Mouse (Mus musculus) sigmoid colon, adult 10 weeks (tissue): Measurements from ENCODE around the gene Trp73. TPM values are rescaled to one million over a fixed set of nuclear protein-coding genes. Genes with fewer than 3 reads are reported as not detected.

Experiments
- polyA plus RNA-seq: library from polyadenylated mRNA; stranded (reverse); fragments of 350-450 nt; fragmentation: Illumina TruSeq; extraction: RNeasy Lipid Tissue Mini Kit (QIAGEN cat#74804); gene quantifications from one replicate; pipeline ENCODE4 v1.2.3, GENCODE M21; 2014; ENCODE audit warnings: low read depth, low replicate concordance

The Trp73 gene
- not detected for polyA plus RNA-seq

DNA sequence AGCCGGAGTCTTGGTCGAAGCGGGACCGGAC, at the start of gene Trp73:
Trp73 (minus strand) TSS at position 27 of the 31 bp plus-strand sequence.

GRCm38 (mm10) chr4:154170506-154171150, 30.6 kb upstream of the Trp73 start, which contains the start of gene Megf6:
TSS of gene Megf6 (plus strand) at chr4:154170730.

DNA sequence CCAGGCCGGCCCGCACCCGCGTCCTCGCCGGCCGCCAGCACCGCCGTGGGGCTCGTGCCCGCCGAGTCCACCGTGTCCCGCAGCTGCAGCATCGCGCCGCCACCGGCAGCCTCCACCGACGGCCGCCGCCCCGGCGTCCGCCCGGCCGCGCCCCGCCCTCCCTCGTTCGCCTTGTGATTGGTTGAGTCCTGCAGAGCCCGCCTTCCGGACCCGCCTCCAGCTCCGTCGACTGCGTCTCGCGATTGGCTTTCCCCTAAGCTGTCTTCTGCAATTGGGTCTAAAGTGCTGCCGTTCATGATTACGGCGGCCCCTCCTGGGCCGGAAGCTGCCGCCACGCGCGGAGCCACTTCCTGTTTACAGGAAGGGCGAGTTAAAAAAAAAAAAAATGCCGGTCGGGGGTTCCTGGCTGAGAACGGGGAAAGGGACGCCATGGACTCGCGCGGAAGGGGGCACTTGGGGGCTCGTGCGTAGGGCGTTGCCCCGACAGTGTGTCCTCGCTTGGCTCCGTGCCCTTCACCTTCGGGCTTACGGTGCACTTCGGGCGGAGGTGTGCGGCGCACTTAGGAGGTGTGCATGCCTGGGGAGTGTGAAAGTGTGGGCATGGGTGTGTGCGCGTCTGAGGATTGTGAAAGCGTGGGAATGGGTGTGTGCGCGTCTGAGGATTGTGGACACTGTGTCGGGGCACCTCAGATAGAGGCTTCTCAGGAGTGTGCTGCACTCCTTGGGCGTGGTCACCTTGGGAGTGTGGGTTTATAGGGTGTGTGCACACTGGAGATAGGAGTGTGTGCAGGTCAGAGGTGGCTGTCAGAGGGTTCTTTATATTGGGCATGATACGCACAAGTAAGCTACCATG, 20.8 kb upstream of the Trp73 start, which contains the start of gene Tprgl:
Tprgl (minus strand) TSS at position 129 of the 853 bp plus-strand sequence.

GRCm38 (mm10) chr4:154142211-154143040, 2.4 kb upstream of the Trp73 start, which contains the start of gene Wrap73:
TSS of gene Wrap73 (plus strand) at chr4:154142372.

GRCm38 (mm10) chr4:154042577-154042976, 97.4 kb downstream of the Trp73 start, which contains the start of gene Ccdc27:
TSS of gene Ccdc27 (minus strand) at chr4:154042677.

GRCm38 (mm10) chr4:154025641-154026440, 114.2 kb downstream of the Trp73 start, which contains the start of gene Smim1:
TSS of gene Smim1 (minus strand) at chr4:154026230.

DNA sequence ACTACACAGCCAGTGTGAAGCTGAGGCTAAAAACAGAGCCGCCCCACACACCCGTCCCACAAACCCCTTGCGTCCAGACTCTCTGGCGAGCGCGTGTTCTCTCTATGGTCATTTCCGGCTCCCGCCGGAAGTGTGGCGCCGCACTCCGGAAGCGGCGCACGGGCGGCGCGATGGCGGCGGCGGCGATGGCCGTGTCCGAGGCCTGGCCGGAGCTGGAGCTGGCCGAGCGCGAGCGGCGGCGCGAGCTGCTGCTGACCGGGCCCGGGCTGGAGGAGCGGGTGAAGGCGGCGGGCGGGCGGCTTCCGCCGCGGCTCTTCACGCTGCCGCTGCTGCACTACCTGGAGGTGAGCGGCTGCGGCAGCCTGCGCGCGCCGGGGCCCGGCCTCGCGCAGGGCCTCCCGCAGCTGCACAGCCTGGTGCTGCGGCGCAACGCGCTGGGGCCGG, 128.3 kb downstream of the Trp73 start, which contains the start of gene Lrrc47:
Lrrc47 (plus strand) TSS at position 86 of the 444 bp plus-strand sequence.

Other genes starting within 250 kb of the Trp73 start
- 10.1 TPM for gene A430005L14Rik, start 183.0 kb downstream of the Trp73 start, polyA plus RNA-seq
- 8.5 TPM for gene Dffb, start 165.1 kb downstream of the Trp73 start, polyA plus RNA-seq
- 12.6 TPM for gene Cep104, start 165.0 kb downstream of the Trp73 start, polyA plus RNA-seq
- 10.1 TPM for gene Lrrc47, start 128.5 kb downstream of the Trp73 start, polyA plus RNA-seq
- 0.09 TPM for gene Smim1, start 114.0 kb downstream of the Trp73 start, polyA plus RNA-seq
- not detected for gene Ccdc27, start 97.5 kb downstream of the Trp73 start, polyA plus RNA-seq
- 1.2 TPM for gene Wrap73, start 2.2 kb upstream of the Trp73 start, polyA plus RNA-seq
- gene Tprgl, start 20.5 kb upstream of the Trp73 start, polyA plus RNA-seq, result 99.9 TPM
- gene Megf6, start 30.5 kb upstream of the Trp73 start, polyA plus RNA-seq, result 0.06 TPM
- gene Arhgef16, start 161.5 kb upstream of the Trp73 start, polyA plus RNA-seq, result 1.7 TPM
- gene B230104I21Rik, start 195.9 kb upstream of the Trp73 start, polyA plus RNA-seq, result not detected